Mouse (Mus musculus): ENCODE data around the gene Nell2.

DNA sequence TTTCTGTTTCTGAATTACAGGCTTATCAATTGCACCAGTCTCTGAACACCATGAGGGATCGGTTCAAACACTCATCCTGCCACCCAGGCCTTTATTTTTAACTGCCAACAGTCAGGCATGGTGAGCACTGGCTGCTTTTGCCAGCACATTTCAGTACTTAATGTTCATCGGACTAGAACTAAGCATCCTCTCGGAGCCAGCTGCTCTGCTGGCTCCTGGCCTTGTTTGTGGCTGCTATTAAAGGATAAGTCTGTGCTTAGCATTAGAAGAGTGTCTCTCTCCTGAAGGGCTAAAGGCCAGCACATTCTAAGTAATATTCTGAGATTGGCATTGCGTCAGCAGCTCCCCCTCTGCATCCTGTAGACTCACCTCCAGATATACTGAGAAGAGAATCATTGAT, 7.9 kb upstream of the Nell2 start:
- TF ChIP-seq CTCF (conservative IDR thresholded peaks at IDR 0.05 in 1 of 2, IDR thresholded peaks at IDR 0.05 in 1 of 2; ENCODE audit: low read depth in 2 of 2, low read length in 2 of 2): no peak
- no peak for TF ChIP-seq MAFK (IDR thresholded peaks at IDR 0.05; ENCODE audit: insufficient replicate concordance, low read length)
- no peak for TF ChIP-seq EP300 (IDR thresholded peaks at IDR 0.05; ENCODE audit: low read length)
- TF ChIP-seq ZMIZ1 (IDR thresholded peaks at IDR 0.05; ENCODE audit: low read depth, low read length): no peak
- no peak for TF ChIP-seq MEF2A (IDR thresholded peaks at IDR 0.05; ENCODE audit: borderline replicate concordance, low read depth, low read length)
- TF ChIP-seq CHD1 (IDR thresholded peaks at IDR 0.05; ENCODE audit: low read depth, low read length): no peak
- no peak for TF ChIP-seq HCFC1 (IDR thresholded peaks at IDR 0.05; ENCODE audit: low read depth, low read length)
- TF ChIP-seq IRF4 (IDR thresholded peaks at IDR 0.05; ENCODE audit: low read depth, low read length): no peak
- no peak for TF ChIP-seq GABPA (IDR thresholded peaks at IDR 0.05; ENCODE audit: insufficient replicate concordance, low read depth, low read length)
- TF ChIP-seq CHD2 (IDR thresholded peaks at IDR 0.05; ENCODE audit: low read length): no peak
- no peak for TF ChIP-seq BHLHE40 (IDR thresholded peaks at IDR 0.05; ENCODE audit: low read depth, low read length)
- TF ChIP-seq SIN3A (IDR thresholded peaks at IDR 0.05; ENCODE audit: low read length): no peak

Data from CH12.LX (cell line).